Mouse (Mus musculus) embryo, embryonic 10 days (tissue): ENCODE data around the gene Atg9a.
A peak's percentile ranks its signal among the peaks of the same experiment; 100 is the strongest.
"Not testable (repeated sequence)": the region's sequence is repeated elsewhere in the genome, so short reads cannot be mapped to it uniquely, and the experiment has no call there.

ENCODE experiments used
- DNase-seq: peaks from one replicate; pipeline ENCODE4 v3.0.0-alpha.2; 2015; ENCODE audit warnings: low spot score

The Atg9a gene

DNA sequence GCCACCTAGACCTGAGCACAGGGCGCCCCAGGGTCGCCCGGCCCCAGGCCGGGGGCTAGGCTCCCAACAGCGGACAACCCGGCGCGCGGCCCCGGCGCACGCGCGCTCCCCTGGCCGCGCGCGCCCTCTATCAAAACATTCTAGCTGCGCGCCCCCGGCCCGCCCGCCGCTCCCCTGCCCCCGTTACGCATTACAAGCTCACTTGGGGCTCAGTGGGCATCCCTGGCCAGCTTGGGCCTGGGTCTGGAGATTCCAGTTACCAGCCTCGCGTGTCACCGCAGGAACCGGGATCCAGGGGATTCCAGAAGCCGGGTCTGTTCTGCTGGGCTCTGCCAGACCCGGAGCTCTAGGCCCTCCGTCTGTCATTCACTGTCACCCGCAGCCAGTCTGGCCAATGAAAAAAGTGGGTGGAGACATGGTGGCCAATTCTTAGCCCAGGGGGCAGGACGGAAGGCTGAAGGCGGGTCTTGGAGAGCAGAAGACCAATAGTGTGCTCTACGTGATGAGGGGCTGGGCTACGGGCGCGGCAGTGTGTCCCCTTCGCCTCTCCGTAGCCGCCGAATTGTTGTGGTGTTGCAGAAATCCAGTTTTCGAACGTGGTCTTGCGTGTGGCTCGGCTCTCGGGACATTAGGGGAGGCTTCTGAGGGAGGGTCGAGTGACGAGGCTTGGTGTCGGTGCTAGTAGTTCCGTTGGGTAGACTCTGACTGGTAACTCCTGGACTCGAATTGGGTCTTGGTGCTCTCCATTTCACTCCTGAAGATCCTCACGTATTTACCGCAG, at the start of gene Atg9a, which contains the start of gene Ankzf1:
Gene Atg9a, minus strand, starts transcription at position 575 of the 781 bp plus-strand sequence.
Gene Ankzf1, plus strand, starts transcription at position 530 of the 781 bp plus-strand sequence.
- DNase-seq = peak; percentile 98

GRCm38 (mm10) chr1:75239591-75239990, 47.6 kb upstream of the Atg9a start:
- DNase-seq = no peak

DNA sequence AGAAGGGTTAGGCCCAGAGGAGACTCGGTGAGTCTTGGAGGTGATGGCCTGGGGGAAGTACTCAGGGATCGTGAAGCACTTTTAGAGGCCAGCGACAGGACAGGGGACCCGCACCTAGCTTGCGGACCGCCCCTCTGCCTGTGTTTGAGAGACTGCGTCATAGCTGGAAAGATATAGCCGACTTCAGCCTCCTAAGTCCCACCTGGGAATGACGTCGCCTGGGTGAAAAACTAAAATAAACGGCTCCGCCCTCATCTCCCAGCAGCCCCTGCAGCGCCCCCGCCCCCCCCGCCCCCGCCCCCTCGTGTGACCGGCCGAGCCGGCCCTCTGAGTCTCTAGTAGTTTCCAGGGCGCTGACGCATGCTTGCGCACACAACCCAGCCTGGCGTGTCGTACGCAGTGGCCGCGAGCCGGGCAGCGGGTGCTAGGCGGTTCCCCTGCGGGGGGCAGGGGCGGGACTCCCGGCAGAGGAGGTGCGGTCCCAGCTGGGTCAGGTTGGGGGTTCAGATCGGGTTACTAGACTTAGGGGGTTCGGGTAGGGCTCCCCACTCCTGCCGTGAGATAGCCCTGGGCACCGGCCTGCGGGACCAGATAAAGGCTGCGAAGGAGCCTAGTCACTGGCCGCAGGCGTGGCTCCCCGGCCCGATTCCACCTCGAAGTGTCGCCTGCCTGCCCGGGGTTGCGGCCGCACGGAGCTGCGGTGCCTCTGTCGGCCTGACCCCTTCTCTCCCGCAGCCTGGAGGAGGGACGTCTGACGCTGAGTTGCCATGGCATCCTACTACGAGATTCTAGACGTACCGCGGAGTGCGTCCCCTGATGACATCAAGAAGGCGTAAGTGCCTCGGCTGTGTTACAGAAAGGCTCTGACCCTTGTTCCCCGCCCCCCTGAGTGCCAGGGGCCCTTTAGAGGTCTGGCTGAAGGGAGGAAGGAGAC, 44.4 kb upstream of the Atg9a start, which contains the start of gene Dnajb2:
Gene Dnajb2, plus strand, starts transcription at position 290 of the 934 bp plus-strand sequence.
- peak; percentile 86 for DNase-seq

GRCm38 (mm10) chr1:75234606-75235005, 42.6 kb upstream of the Atg9a start:
- peak; percentile 77 for DNase-seq

DNA sequence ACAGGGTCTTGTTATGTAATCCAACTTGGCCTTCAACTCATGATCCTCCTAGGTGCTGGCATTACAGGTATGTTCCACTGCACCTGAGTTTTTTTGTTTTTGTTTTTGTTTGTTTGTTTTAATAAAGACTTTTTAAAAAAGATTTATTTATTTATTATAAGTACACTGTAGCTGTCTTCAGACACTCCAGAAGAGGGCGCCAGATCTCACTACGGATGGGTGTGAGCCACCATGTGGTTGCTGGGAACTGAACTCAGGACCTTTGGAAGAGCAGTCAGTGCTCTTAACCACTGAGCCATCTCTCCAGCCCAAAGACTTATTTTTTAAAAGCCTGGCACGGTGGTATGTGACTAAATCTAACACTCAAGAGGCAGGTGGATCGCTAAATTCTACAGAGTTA, 40.5 kb upstream of the Atg9a start:
- DNase-seq = not testable (repeated sequence)

- no peak for DNase-seq
These were observed 39.7 kb upstream of the Atg9a start, which contains the start of gene A630095N17Rik for GRCm38 (mm10) chr1:75231664-75232152. Gene A630095N17Rik (minus strand): TSS chr1:75232102.

DNA sequence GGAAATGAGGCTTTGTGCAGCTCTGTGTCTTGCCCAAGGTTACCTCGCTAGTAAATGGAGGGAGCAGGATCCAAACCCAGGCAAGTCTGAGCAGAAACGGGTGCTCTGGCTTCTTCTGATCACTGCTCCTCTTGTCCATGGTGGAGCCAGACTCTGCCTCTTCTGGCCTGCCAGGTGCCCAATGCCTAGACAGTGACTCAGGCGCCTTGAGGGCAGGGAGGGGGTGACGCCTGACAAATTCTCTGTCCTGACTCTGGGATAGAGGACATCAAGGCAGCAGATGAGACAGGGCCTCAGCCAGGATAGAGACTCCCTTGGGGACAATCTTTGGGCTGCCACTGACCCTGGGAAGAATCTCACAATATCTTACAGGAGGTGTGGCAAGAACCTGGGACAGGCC, 39.2 kb upstream of the Atg9a start:
- no peak for DNase-seq

DNA sequence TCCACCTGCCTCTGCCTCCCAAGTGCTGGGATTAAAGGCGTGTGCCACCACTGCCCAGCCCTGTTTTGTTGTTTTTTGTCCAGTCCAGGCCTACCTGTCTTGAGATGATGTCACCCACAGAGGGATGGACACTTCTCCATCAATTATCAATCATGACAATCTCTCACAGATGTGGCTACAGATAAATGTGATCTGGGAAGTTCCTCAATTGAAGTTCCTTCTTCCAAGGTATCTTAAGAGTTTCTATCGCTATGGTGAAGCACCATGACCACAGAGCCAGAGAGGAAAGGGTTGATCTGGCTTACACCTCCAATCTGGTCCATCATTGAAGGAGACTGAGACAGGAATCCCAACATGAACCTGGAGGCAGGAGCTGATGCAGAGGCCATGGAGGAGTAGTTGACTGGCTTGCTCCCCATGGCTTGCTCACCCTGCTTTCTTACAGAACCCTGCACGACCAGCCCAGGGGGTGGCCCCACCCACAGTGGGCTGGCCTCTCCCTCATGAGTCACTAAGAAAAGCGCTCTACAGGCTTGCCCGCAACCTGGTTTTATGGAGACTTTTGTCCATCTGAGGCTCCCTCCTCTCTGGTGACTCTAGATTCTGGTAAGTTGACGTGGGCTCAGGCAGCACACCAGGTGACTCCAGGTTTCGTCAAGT, 38.5 kb upstream of the Atg9a start:
- DNase-seq = no peak

DNA sequence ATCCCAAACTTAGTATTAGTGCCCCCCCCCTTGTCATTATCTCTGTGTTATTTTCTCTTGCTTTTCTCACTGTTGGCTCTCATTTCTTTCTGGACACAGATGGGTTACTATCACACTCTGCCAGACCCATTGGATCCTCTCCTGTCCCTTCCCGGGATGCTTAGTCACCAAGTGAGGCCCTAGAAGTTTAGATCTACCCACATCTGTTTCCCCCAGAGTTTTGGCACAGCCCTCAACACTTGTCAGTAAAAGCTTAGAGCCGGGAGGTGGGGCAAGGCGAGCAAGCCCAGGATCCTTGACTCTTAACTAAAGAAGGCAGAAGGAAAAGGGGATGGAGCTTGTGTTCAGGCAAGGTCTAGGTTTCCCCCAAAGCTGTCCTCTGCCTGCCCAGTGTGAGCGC, 37.2 kb upstream of the Atg9a start:
- no peak for DNase-seq

DNA sequence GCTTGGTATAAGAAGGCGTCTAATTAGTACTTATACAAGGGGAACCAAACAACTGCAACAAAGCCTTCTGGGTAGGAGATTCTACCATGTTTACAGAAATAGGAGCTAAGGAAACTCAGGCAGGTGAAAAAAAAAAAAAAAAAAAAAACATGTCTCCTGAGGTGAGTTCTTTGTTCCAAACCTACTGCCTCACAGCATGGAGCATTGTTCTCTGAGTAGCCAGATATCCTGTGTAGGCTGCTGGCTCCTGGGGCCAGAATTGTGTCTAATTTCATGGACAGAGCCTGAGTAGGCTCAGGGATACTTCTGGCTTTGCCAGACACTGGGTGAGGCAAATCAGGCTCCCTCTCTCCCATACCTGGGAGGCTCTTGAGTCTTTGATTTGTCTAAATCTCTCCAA, 35.7 kb upstream of the Atg9a start:
- DNase-seq = no peak

DNA sequence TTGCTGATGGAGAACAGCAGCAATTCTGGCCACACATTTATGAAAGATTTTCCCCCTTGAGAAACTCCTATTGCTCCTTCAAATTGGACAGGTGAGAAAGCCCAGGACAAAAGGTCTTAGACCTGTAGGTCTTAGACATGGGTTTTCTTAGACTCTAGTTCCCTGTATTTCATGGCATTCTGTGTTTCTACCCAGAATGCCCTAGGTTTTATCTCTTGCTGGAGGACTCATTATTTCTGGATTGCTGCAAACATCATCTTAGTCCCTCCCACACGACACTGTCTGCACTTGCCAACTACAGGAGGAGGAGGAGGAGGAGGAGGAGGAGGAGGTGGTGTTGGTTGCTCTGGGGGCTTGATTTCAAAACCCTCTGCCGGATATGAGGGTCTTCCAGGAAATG, 34.1 kb upstream of the Atg9a start:
- DNase-seq = no peak

GRCm38 (mm10) chr1:75225473-75225872, 33.5 kb upstream of the Atg9a start:
- DNase-seq = no peak

DNA sequence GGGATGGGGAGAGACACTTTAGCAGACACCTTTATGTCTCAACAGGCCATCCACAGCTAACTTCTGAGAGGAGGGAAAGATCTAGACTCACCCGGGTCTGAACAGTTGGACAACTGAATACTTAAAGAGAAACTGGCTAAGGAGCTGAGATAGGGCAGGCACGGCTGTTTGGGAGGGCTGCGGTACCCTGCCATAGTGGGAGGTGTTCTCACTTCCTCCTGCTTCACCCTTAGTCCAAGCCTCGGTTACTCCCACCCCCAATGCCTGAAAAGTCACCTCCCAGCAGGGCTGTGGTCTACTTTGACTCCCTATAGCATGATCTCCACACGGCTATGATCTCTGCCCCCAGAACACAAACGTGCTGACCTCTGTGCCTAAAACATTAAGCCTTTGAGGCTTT, 31.5 kb upstream of the Atg9a start:
- no peak for DNase-seq

DNA sequence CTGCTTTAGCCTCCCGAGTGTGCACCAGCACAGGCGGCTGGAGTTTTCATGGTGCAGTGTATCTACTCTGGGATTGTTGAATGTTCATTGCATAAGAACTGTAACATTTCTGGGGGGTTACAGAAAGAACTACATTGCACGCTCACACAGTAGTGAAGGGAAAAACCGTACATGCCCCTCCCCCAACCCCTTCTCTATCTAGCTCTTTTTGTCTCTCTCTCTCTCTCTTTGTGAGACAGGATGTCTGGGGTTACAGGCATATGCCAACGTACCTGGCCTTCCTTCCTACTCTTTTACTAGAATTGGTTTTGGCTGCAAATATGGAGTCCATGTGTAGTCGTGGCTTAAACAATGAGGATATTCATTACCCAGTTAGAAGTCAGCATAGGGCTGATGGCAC, 30.9 kb upstream of the Atg9a start:
- DNase-seq = no peak

DNA sequence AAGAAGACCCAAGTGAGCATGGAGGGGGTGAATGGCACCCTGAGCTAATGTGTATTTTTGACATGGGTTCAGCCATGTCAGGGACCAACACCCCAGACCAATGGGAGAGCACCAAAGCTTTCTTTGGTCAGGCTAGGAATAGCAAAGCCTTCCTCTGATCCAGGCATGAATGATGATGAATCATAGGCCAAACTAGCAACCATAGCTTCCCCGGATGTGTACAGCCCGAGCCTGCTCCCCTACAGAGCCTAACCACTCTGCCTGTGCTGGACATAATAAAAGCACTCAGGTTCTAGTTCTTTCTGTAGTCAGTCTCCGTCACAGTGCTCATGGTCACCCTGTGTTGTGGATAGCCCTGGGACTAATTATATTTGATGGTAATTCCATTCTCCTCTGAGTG, 29.5 kb upstream of the Atg9a start:
- no peak for DNase-seq

GRCm38 (mm10) chr1:75219531-75219930, 27.5 kb upstream of the Atg9a start, which contains the start of gene Tuba4a:
Gene Tuba4a (minus strand): TSS chr1:75219865.
- DNase-seq = peak; percentile 47

- DNase-seq = peak; percentile 81
These were observed 27.1 kb upstream of the Atg9a start for GRCm38 (mm10) chr1:75219078-75219477.

- DNase-seq = no peak
These were observed 26.4 kb upstream of the Atg9a start for GRCm38 (mm10) chr1:75218227-75219001.

DNA sequence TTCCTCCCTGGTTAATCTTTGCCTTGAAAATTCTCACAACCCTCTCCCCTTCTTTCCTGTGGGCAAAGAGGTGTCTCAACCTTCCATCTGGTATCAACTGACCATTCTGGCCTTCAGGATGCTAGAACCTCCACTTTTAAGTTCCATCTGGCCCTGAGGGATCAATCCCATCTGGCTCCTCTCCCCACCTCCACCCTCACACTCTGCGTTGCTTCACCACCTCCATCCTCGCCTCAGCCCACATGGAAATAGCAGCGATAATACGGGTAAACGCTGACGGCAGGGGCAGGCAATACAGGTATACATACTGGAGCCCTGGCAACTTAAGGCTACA, 25.9 kb upstream of the Atg9a start:
- DNase-seq = no peak

GRCm38 (mm10) chr1:75216797-75217585, 25.0 kb upstream of the Atg9a start:
- no peak for DNase-seq
